Mouse (Mus musculus): ENCODE data around the gene Spo11. TPM values are rescaled to one million over a fixed set of nuclear protein-coding genes. Genes with fewer than 3 reads are reported as not detected.

Gene Spo11
- polyA plus RNA-seq, 1 experiment from 2014 or later: 1.0 TPM

DNA sequence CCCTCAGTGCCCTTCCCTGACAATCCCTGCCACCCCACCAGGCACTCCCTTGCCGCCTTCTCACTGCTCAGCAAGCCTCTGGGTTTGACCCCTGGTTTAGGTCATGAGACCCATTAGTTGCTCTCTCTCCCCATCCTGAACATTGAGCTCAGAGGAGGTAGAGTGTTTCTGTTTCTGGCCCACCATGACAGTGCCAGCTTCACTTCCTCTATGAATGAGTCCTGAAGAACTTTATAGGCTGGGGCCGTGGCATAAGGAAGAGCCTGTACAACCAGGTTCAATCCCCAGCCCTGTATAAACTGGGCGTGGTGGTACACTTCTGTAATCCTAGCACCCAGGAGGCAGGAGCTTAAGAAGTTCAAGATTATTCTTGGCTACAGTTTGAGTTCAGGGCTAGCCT is 63.3 kb downstream of the Spo11 start:
- WGBS: 91% methylated on average over 3 of the region's 3 CpGs
- H3K9me3 ChIP-seq (ENCODE audit: control insufficient read depth, low read length): no peaks in the 10 kb centered on the region

GRCm38 (mm10) chr2:173041242-173041641 is 63.7 kb downstream of the Spo11 start:
- no peaks in the 10 kb centered on the region for H3K9me3 ChIP-seq (ENCODE audit: control insufficient read depth, low read length)
- no peak overlapping the region for H3K27ac ChIP-seq
- no peak overlapping the region for H3K4me2 ChIP-seq (replicated peaks)
- H3K27me3 ChIP-seq (ENCODE audit: control insufficient read depth, insufficient read depth, low read length): no peaks in the 10 kb centered on the region
- H3K4me3 ChIP-seq (replicated peaks; ENCODE audit: low read length): no peak overlapping the region
- DNase-seq (ENCODE audit: low spot score) (no peak), ATAC-seq (ENCODE audit: low FRiP score) (no peak)
- H3K4me1 ChIP-seq (replicated peaks; ENCODE audit: control insufficient read depth, insufficient read depth, low read length): no peaks in the 10 kb centered on the region
- WGBS: 69% methylated on average over 5 of the region's 5 CpGs
- no peaks in the 10 kb centered on the region for H3K36me3 ChIP-seq (replicated peaks; ENCODE audit: control insufficient read depth, insufficient read depth)
- H3K9ac ChIP-seq: no peak overlapping the region

More for the DNA sequence above, 63.3 kb downstream of the Spo11 start:
- ATAC-seq (ENCODE audit: low FRiP score) (no peak), DNase-seq (ENCODE audit: low spot score) (no peak)
- Histone ChIP-seq H3K9ac (no peak overlapping the region), H3K4me3 (replicated peaks; ENCODE audit: low read length) (no peak overlapping the region), H3K27me3 (ENCODE audit: control insufficient read depth, insufficient read depth, low read length) (no peaks in the 10 kb centered on the region), H3K36me3 (replicated peaks; ENCODE audit: control insufficient read depth, insufficient read depth) (no peaks in the 10 kb centered on the region), H3K4me2 (replicated peaks) (no peak overlapping the region), H3K4me1 (replicated peaks; ENCODE audit: control insufficient read depth, insufficient read depth, low read length) (no peaks in the 10 kb centered on the region), H3K27ac (no peak overlapping the region)

DNA sequence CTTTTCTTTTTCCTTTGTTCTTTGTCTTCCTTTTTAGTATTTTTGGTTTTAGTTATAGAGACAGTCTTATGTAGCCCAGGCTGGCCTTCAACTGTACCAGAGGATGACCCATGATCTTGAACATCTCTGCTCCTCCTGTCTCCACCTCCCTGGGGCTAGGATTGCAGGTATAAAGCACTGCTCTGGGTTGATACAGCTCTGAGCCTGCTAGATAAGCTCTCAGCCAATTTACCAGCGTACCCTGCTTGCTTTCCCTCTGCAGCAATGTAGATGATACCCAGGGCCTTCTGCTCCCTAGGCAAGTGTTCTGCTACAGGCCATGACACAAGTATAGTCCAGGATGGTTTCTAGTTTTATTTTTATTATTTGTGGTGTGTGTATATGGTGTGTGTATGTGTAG is 64.4 kb downstream of the Spo11 start:
- no peak overlapping the region for H3K27ac ChIP-seq
- H3K4me1 ChIP-seq (replicated peaks; ENCODE audit: control insufficient read depth, insufficient read depth, low read length): no peaks in the 10 kb centered on the region
- no peak overlapping the region for H3K4me3 ChIP-seq (replicated peaks; ENCODE audit: low read length)
- no peak overlapping the region for H3K4me2 ChIP-seq (replicated peaks)
- no peaks in the 10 kb centered on the region for H3K36me3 ChIP-seq (replicated peaks; ENCODE audit: control insufficient read depth, insufficient read depth)
- WGBS: 90% methylated on average over 1 of the region's 1 CpGs
- ATAC-seq (ENCODE audit: low FRiP score) (no peak), DNase-seq (ENCODE audit: low spot score) (no peak)
- no peaks in the 10 kb centered on the region for H3K27me3 ChIP-seq (ENCODE audit: control insufficient read depth, insufficient read depth, low read length)
- no peak overlapping the region for H3K9ac ChIP-seq
- no peaks in the 10 kb centered on the region for H3K9me3 ChIP-seq (ENCODE audit: control insufficient read depth, low read length)

GRCm38 (mm10) chr2:173042504-173043162 is 65.1 kb downstream of the Spo11 start:
- H3K4me2 ChIP-seq (replicated peaks): no peak overlapping the region
- H3K27ac ChIP-seq: no peak overlapping the region
- DNase-seq (ENCODE audit: low spot score) (no peak), ATAC-seq (ENCODE audit: low FRiP score) (no peak)
- H3K9me3 ChIP-seq (ENCODE audit: control insufficient read depth, low read length): no peaks in the 10 kb centered on the region
- H3K27me3 ChIP-seq (ENCODE audit: control insufficient read depth, insufficient read depth, low read length): no peaks in the 10 kb centered on the region
- H3K36me3 ChIP-seq (replicated peaks; ENCODE audit: control insufficient read depth, insufficient read depth): no peaks in the 10 kb centered on the region
- H3K9ac ChIP-seq: no peak overlapping the region
- no peak overlapping the region for H3K4me3 ChIP-seq (replicated peaks; ENCODE audit: low read length)
- WGBS: 58% methylated on average over 11 of the region's 11 CpGs
- no peaks in the 10 kb centered on the region for H3K4me1 ChIP-seq (replicated peaks; ENCODE audit: control insufficient read depth, insufficient read depth, low read length)

Other genes with a start within 250 kb of the Spo11 start
- gene Bmp7, start 37.4 kb upstream of the Spo11 start, polyA plus RNA-seq (2014; fragmentation: Nextera tagmentation; extraction: Ambion mirVana): 16.7 and 18.4 TPM in 2 replicates
- gene Rae1, start 22.4 kb downstream of the Spo11 start, polyA plus RNA-seq (2014; fragmentation: Nextera tagmentation; extraction: Ambion mirVana): 111 and 117 TPM in 2 replicates
- gene Rbm38, start 42.8 kb downstream of the Spo11 start, polyA plus RNA-seq (2014; fragmentation: Nextera tagmentation; extraction: Ambion mirVana): 13.3 and 16.4 TPM in 2 replicates
- gene Ctcfl, start 141.8 kb downstream of the Spo11 start, polyA plus RNA-seq (2014; fragmentation: Nextera tagmentation; extraction: Ambion mirVana): 0.05 TPM in 1 of 2 replicates, not detected in the other
- not detected in 2 replicates for gene Pck1, start 175.3 kb downstream of the Spo11 start, polyA plus RNA-seq (2014; fragmentation: Nextera tagmentation; extraction: Ambion mirVana)
- gene Zbp1, start 241.2 kb downstream of the Spo11 start, polyA plus RNA-seq (2014; fragmentation: Nextera tagmentation; extraction: Ambion mirVana): 0.27 TPM in 1 of 2 replicates, not detected in the other

All from hindbrain, embryonic 14.5 days (tissue).